Comparison of ENCODE assay signal across 8 mouse cellular contexts in the genomic region with DNA sequence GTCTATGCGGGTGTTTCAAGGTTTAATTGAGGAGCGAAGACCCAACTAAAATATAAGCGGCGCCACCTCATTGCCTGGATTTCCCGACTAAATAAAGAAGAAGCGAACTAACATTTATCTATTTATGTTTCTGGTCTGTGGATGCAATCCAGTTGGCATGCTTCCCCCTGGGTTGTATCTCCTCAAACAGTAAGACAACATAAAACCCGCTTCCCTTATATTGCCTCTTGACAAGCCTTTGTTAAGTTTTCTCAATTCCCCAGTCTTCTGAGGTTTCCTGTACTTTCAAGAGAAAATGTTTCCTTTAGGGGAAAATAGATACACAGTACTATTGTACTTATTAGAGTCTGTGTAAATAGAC. TPM values are rescaled to one million over a fixed set of nuclear protein-coding genes. Genes with fewer than 3 reads are reported as not detected.
DNase-seq lines count a peak whose midpoint lies in the region; ATAC-seq and TF ChIP-seq lines count a peak whose summit lies in the region.

No protein-coding gene starts in this region.

- TF ChIP-seq CTCF in midbrain, postnatal 0 days (IDR thresholded peaks at IDR 0.05) = no peak

- no peaks in the 10 kb centered on the region for H3K9me3 ChIP-seq in hindbrain, embryonic 16.5 days (ENCODE audit: control insufficient read depth, low read length)
- no peaks in the 10 kb centered on the region for H3K9me3 ChIP-seq in midbrain, postnatal 0 days (ENCODE audit: low read length)

- peak overlapping the region; percentile 90; the same call in 1 of the 2 replicates for H3K9ac ChIP-seq in hindbrain, embryonic 16.5 days (ENCODE audit: low read depth, low read length)
- peak overlapping the region; percentile 73; the same call in 1 of the 2 replicates for H3K9ac ChIP-seq in midbrain, postnatal 0 days (replicated peaks; ENCODE audit: low read length, poor library complexity, severe bottlenecking)

- no peaks in the 10 kb centered on the region for H3K27me3 ChIP-seq in hindbrain, embryonic 16.5 days (replicated peaks; ENCODE audit: control insufficient read depth, insufficient read depth, low read length)
- no peaks in the 10 kb centered on the region for H3K27me3 ChIP-seq in midbrain, postnatal 0 days (ENCODE audit: insufficient read depth, low read length)

- no peak for ATAC-seq in hindbrain, embryonic 16.5 days
- ATAC-seq in midbrain, postnatal 0 days (ENCODE audit: low FRiP score) = no peak

- H3K36me3 ChIP-seq in hindbrain, embryonic 16.5 days (ENCODE audit: control insufficient read depth, insufficient read depth, low read length) = 0 out of 2 replicates have a peak, but pooled peaks cover 2% of the 10 kb centered on the region
- peaks cover 10% of the 10 kb centered on the region for H3K36me3 ChIP-seq in midbrain, postnatal 0 days (ENCODE audit: insufficient read depth, low read length)

- H3K4me1 ChIP-seq in hindbrain, embryonic 16.5 days (ENCODE audit: control insufficient read depth, insufficient read depth, low read depth, low read length) = peaks cover 31% of the 10 kb centered on the region
- peaks cover 19% of the 10 kb centered on the region; the same call in 1 of the 2 replicates for H3K4me1 ChIP-seq in midbrain, postnatal 0 days (ENCODE audit: insufficient read depth, low read length)

- peak overlapping the region; percentile 91 for H3K4me3 ChIP-seq in hindbrain, embryonic 16.5 days (ENCODE audit: low read length)
- H3K4me3 ChIP-seq in midbrain, postnatal 0 days (ENCODE audit: low read depth, low read length) = peak overlapping the region; percentile 97

- H3K4me2 ChIP-seq in hindbrain, embryonic 16.5 days (ENCODE audit: low read length) = peak overlapping the region; percentile 86
- peak overlapping the region; percentile 86 for H3K4me2 ChIP-seq in midbrain, postnatal 0 days (ENCODE audit: low read depth, low read length, poor library complexity, severe bottlenecking)

- peak; percentile 43 for DNase-seq in cerebellum, adult 11-12 months
- no peak for DNase-seq in cerebellum, postnatal 4 days (ENCODE audit: low spot score in 2 of 2)
- peak; percentile 12 for DNase-seq in lung, postnatal 10 days
- no peak for DNase-seq in lung, adult 18-20 months
- DNase-seq in midbrain, postnatal 0 days (ENCODE audit: low spot score) = no peak
- DNase-seq in testis, postnatal 14 days (ENCODE audit: low spot score) = no peak
- DNase-seq in ovary, postnatal 10 days (ENCODE audit: low spot score) = no peak

- peak overlapping the region; percentile 96 for H3K27ac ChIP-seq in hindbrain, embryonic 16.5 days (ENCODE audit: low read depth, low read length)
- H3K27ac ChIP-seq in midbrain, postnatal 0 days (ENCODE audit: low read depth, low read length) = peak overlapping the region; percentile 88

- WGBS in hindbrain, embryonic 16.5 days = 47% methylated on average over 7 of the region's 7 CpGs
- WGBS in midbrain, postnatal 0 days = 45% methylated on average over 7 of the region's 7 CpGs

RNA-seq across cellular contexts. Expression of a gene that starts 0.8 kb away (rescaled TPM):
- polyA plus RNA-seq in hindbrain, embryonic 16.5 days (2015; fragmentation: Nextera tagmentation; extraction: Ambion mirVana) = 227 and 248 TPM in 2 replicates
- total RNA-seq in midbrain, postnatal 0 days (2014; rRNA removed) = 93.1 and 130 TPM in 2 replicates
- 253 and 257 TPM in 2 replicates for polyA plus RNA-seq in midbrain, postnatal 0 days (2015; fragmentation: Nextera tagmentation; extraction: Ambion mirVana)

RNA-seq across cellular contexts. Expression of a gene that starts 1.0 kb away (rescaled TPM):
- 51.1 and 52.6 TPM in 2 replicates for polyA plus RNA-seq in hindbrain, embryonic 16.5 days (2015; fragmentation: Nextera tagmentation; extraction: Ambion mirVana)
- 43.5 and 50.4 TPM in 2 replicates for total RNA-seq in midbrain, postnatal 0 days (2014; rRNA removed)
- 43.2 and 47.9 TPM in 2 replicates for polyA plus RNA-seq in midbrain, postnatal 0 days (2015; fragmentation: Nextera tagmentation; extraction: Ambion mirVana)

RNA-seq across cellular contexts. Expression of a gene that starts 28.4 kb away (rescaled TPM):
- 49.8 and 55.0 TPM in 2 replicates for polyA plus RNA-seq in hindbrain, embryonic 16.5 days (2015; fragmentation: Nextera tagmentation; extraction: Ambion mirVana)
- 48.9 and 53.6 TPM in 2 replicates for total RNA-seq in midbrain, postnatal 0 days (2014; rRNA removed)
- 48.1 and 49.9 TPM in 2 replicates for polyA plus RNA-seq in midbrain, postnatal 0 days (2015; fragmentation: Nextera tagmentation; extraction: Ambion mirVana)

Comparison
In these comparisons a context has a peak if more than half of its experiments do, and no peak if none do; other contexts are left out.
1. DNase-seq: peak in cerebellum, adult 11-12 months (single experiment) and lung, postnatal 10 days (single experiment); none in cerebellum, postnatal 4 days (0 of 2), lung, adult 18-20 months (0 of 2), midbrain, postnatal 0 days (single experiment), testis, postnatal 14 days (single experiment) and ovary, postnatal 10 days (single experiment).